Mouse (Mus musculus) MEL (cell line): ENCODE data around the gene Creb3l1. TPM values are rescaled to one million over a fixed set of nuclear protein-coding genes. Genes with fewer than 3 reads are reported as not detected.

Experiments used
- DNase-seq: peaks from one replicate; pipeline ENCODE4 v3.0.0; 2011; ENCODE audit warnings: low read depth, low spot score
- H3K27ac ChIP-seq: 2 replicates; pipeline ENCODE4 v1.5.1; 2012; ENCODE audit warnings: low read depth, mild to moderate bottlenecking, control low read depth, low read length, moderate library complexity; ENCODE audit not compliant: control insufficient read depth
- H3K27me3 ChIP-seq, 2 experiments: fragments of 150-350 bp in 1 of 2; sonication (generic) in 1 of 2; 2 replicates each; pipeline ENCODE4 v1.6.1; 2012; ENCODE audit warnings: low read length in 2 of 2, mild to moderate bottlenecking in 2 of 2, improper control_type of control experiment in 1 of 2, moderate library complexity in 1 of 2; ENCODE audit not compliant: insufficient read depth in 2 of 2, control insufficient read depth in 1 of 2
- H3K36me3 ChIP-seq, 2 experiments: 2 replicates each; pipeline ENCODE4 v1.6.1; 2012 to 2014; ENCODE audit warnings: low read length in 2 of 2, improper control_type of control experiment in 1 of 2, inconsistent platforms in 1 of 2, mild to moderate bottlenecking in 1 of 2; ENCODE audit not compliant: insufficient read depth in 2 of 2, control insufficient read depth in 1 of 2
- H3K4me1 ChIP-seq, 2 experiments: fragments of 150-350 bp in 1 of 2; sonication (generic) in 1 of 2; 2 replicates each; pipeline ENCODE4 v1.6.1; 2012; ENCODE audit warnings: low read length in 2 of 2, improper control_type of control experiment in 1 of 2, mild to moderate bottlenecking in 1 of 2; ENCODE audit not compliant: insufficient read depth in 2 of 2, control insufficient read depth in 1 of 2
- H3K4me3 ChIP-seq, 2 experiments: fragments of 150-350 bp in 1 of 2; sonication (generic) in 1 of 2; 2 replicates each; pipeline ENCODE4 v1.5.1; 2012; ENCODE audit warnings: low read depth in 2 of 2, low read length in 2 of 2, mild to moderate bottlenecking in 2 of 2, moderate library complexity in 2 of 2, control low read depth in 1 of 2, improper control_type of control experiment in 1 of 2; ENCODE audit not compliant: control insufficient read depth in 1 of 2, insufficient read depth in 1 of 2
- H3K79me2 ChIP-seq: 2 replicates; pipeline ENCODE4 v1.6.1; 2012; ENCODE audit warnings: mild to moderate bottlenecking, low read length, moderate library complexity; ENCODE audit not compliant: control insufficient read depth, poor library complexity, insufficient read depth
- H3K9ac ChIP-seq: 2 replicates; pipeline ENCODE4 v1.6.1; 2012; ENCODE audit warnings: low read depth, mild to moderate bottlenecking, control low read depth, low read length, moderate library complexity; ENCODE audit not compliant: control insufficient read depth, poor library complexity, severe bottlenecking
- H3K9me3 ChIP-seq: fragments of 150-350 bp; sonication (generic); replicated peaks from 2 replicates; pipeline ENCODE4 v1.6.1; 2012; ENCODE audit warnings: mild to moderate bottlenecking, low read length, improper control_type of control experiment, moderate library complexity; ENCODE audit not compliant: insufficient read depth
- CHD2 ChIP-seq: IDR thresholded peaks from 2 replicates; pipeline ENCODE4 v1.6.1; 2011; ENCODE audit warnings: low read length, improper control_type of control experiment
- E2F4 ChIP-seq: IDR thresholded peaks from 2 replicates; pipeline ENCODE4 v1.6.1; 2011; ENCODE audit warnings: low read depth, low read length, improper control_type of control experiment, borderline replicate concordance
- JUND ChIP-seq: IDR thresholded peaks from 2 replicates; pipeline ENCODE4 v1.6.1; 2011; ENCODE audit warnings: low read depth, mild to moderate bottlenecking, improper control_type of control experiment, low read length
- KAT2A ChIP-seq: conservative IDR thresholded peaks from 2 replicates; pipeline ENCODE4 v1.6.1; 2012; ENCODE audit warnings: low read depth, low read length, improper control_type of control experiment, inconsistent platforms
- MAX ChIP-seq: IDR thresholded peaks from 2 replicates; pipeline ENCODE4 v1.6.1; 2011; ENCODE audit warnings: low read length, improper control_type of control experiment
- MXI1 ChIP-seq: IDR thresholded peaks from 2 replicates; pipeline ENCODE4 v1.6.1; 2011; ENCODE audit warnings: mild to moderate bottlenecking, low read depth, low read length, improper control_type of control experiment
- NELFE ChIP-seq: IDR thresholded peaks from 2 replicates; pipeline ENCODE4 v1.6.1; 2011; ENCODE audit warnings: low read depth, low read length, improper control_type of control experiment
- POLR2A ChIP-seq, 2 experiments: IDR thresholded peaks; 2 replicates each; pipeline ENCODE4 v1.6.1; 2011 to 2012; ENCODE audit warnings: low read length in 2 of 2, mild to moderate bottlenecking in 2 of 2, control low read depth in 1 of 2, improper control_type of control experiment in 1 of 2, low read depth in 1 of 2, moderate library complexity in 1 of 2; ENCODE audit not compliant: control insufficient read depth in 1 of 2, insufficient read depth in 1 of 2, poor library complexity in 1 of 2
- POLR2AphosphoS2 ChIP-seq: IDR thresholded peaks from 2 replicates; pipeline ENCODE4 v1.6.1; 2011; ENCODE audit warnings: low read length, improper control_type of control experiment
- SMC3 ChIP-seq: IDR thresholded peaks from 2 replicates; pipeline ENCODE4 v1.6.1; 2011; ENCODE audit warnings: low read depth, low read length, improper control_type of control experiment
- UBTF ChIP-seq: IDR thresholded peaks from 2 replicates; pipeline ENCODE4 v1.6.1; 2012; ENCODE audit warnings: low read depth, mild to moderate bottlenecking, inconsistent platforms, low read length, improper control_type of control experiment, moderate library complexity, borderline replicate concordance; ENCODE audit not compliant: insufficient read depth
- polyA plus RNA-seq, 2 experiments: library from polyadenylated mRNA; stranded (reverse) in 1 of 2; unstranded in 1 of 2; fragments of >175 nt in 1 of 2; fragments of >200 nt in 1 of 2; gene quantifications; 2 replicates each; pipeline versions ENCODE4 v1.2.1 to v1.2.4; 2012; ENCODE audit warnings: low replicate concordance in 2 of 2, low read depth in 1 of 2; ENCODE audit not compliant: insufficient read length in 2 of 2, insufficient read depth in 1 of 2, missing spikeins in 1 of 2
- total RNA-seq: library from RNA; depleted of rRNA; stranded (reverse); fragments of 300-350 nt; gene quantifications from 2 replicates; pipeline ENCODE4 v1.2.3, GENCODE M21; 2012; rRNA removed

Gene Creb3l1
- total and polyA plus RNA-seq, 3 experiments, result 0.12 to 9.1 TPM; not detected in 1

DNA sequence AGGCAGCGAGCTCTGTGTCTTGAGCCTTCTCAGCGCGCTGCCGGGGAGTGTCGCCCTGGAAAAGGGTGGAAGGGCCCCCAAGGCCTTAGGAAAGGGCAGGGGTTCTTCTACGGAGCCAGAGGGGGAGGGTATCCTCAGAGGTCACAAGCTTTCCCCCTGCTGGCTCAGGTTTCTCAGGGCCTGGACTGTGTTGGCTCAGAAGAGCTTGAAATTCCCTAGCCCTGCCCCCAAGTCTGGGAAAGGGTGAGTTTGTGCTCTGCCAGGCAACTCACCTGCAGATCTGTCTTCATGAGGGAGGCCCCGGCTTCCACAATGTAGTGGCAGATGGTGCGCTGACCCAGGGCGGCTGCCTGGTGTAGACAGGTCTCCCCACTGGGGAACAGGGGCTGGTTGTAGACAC lies 90.8 kb downstream of the Creb3l1 start:
- Histone ChIP-seq H3K9me3 (no peaks in the 10 kb centered on the region), H3K79me2 (no peaks in the 10 kb centered on the region)
- TF ChIP-seq SMC3 (no peak), JUND (no peak), MXI1 (no peak), NELFE (no peak), CHD2 (no peak), MAX (no peak), POLR2A (IDR thresholded peaks at IDR 0.05; ENCODE audit: control insufficient read depth in 1 of 2, insufficient read depth in 1 of 2, low read depth in 1 of 2, low read length in 2 of 2, poor library complexity in 1 of 2) (no peak), E2F4 (no peak), UBTF (no peak)
- TF ChIP-seq, all 39 proteins: peak for 0
- no peaks in the 10 kb centered on the region for H3K4me1 ChIP-seq
- no peaks in the 10 kb centered on the region for H3K27me3 ChIP-seq
- H3K27ac ChIP-seq, result no peak overlapping the region
- H3K9ac ChIP-seq, result no peak overlapping the region
- H3K4me3 ChIP-seq, result no peak overlapping the region
- no peaks in the 10 kb centered on the region; a peak in 1 of 4 replicates for H3K36me3 ChIP-seq
- DNase-seq, result no peak

DNA sequence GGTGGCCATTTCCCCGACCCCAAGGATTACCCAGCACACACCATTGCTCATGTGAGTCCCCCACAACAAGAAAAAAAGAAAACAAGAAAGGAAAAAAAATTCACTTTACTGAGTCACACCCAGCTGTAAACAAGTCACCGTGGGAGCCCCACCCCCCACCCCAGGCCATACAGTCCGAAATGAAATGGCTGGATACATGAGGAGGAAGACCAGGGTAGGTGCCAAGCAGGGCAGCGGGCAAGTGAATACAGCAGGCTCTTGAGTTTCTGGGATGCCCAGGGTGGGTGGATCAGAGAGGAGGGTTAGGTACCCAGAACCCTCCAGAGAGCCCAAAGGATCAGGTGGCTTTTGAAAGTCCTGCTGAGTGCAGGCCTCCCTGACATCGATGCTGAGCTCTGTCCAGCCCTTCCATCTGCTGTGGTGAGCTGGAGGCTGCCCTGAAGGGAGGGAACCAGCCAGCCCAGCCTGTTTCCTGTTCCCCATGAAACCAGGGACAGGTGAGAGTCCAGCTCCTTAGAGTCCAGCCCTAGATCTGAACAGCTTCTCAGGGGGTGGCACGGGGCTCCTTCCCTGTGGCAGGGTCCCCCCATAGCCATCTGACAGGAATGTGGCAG lies 91.5 kb downstream of the Creb3l1 start:
- Histone ChIP-seq H3K36me3 (no peaks in the 10 kb centered on the region; a peak in 1 of 4 replicates), H3K4me1 (no peaks in the 10 kb centered on the region), H3K9me3 (no peaks in the 10 kb centered on the region), H3K27me3 (no peaks in the 10 kb centered on the region), H3K4me3 (no peak overlapping the region), H3K79me2 (no peaks in the 10 kb centered on the region)
- DNase-seq, result no peak
- TF ChIP-seq POLR2AphosphoS2 (peak; percentile 40; the same call in 1 of the 2 replicates), KAT2A (no peak)
- TF ChIP-seq, all 39 proteins: peak for 1
- no peak overlapping the region for H3K27ac ChIP-seq
- H3K9ac ChIP-seq, result no peak overlapping the region

Other genes starting within 250 kb of the Creb3l1 start
- gene Chrm4, start 97.3 kb downstream of the Creb3l1 start, total RNA-seq, result 23.9 and 29.0 TPM in 2 replicates
- 10 to 100 TPM in 1 of 2 experiments, not detected in 1; 21.5 TPM for gene Chrm4, start 97.3 kb downstream of the Creb3l1 start, polyA plus RNA-seq
- gene Mdk, start 92.2 kb downstream of the Creb3l1 start, total RNA-seq, result 0.19 and 0.59 TPM in 2 replicates
- gene Mdk, start 92.2 kb downstream of the Creb3l1 start, polyA plus RNA-seq, result 1 to 10 TPM in 1 of 2 experiments, not detected in 1; 3.4 TPM
- 0.85 and 1.2 TPM in 2 replicates for gene Gm9821, start 78.8 kb downstream of the Creb3l1 start, total RNA-seq
- gene Gm9821, start 78.8 kb downstream of the Creb3l1 start, polyA plus RNA-seq, result 10 to 100 TPM in 1 of 2 experiments, not detected in 1; 22.7 TPM
- 65.6 and 66.1 TPM in 2 replicates for gene Dgkz, start 48.6 kb downstream of the Creb3l1 start, total RNA-seq
- 100 to 1,000 TPM in 1 of 2 experiments, not detected in 1; 165 TPM for gene Dgkz, start 48.6 kb downstream of the Creb3l1 start, polyA plus RNA-seq
- 4.7 and 5.1 TPM in 2 replicates for gene Phf21a, start 68.6 kb upstream of the Creb3l1 start, total RNA-seq
- 100 to 1,000 TPM in 1 of 2 experiments, 10 to 100 TPM in 1; 15.6 to 245 TPM for gene Phf21a, start 68.6 kb upstream of the Creb3l1 start, polyA plus RNA-seq